Mouse (Mus musculus) erythroblast, embryonic 14.5 days (primary cell): ENCODE data around the gene Pds5a.

Experiments
- GATA1 ChIP-seq: IDR thresholded peaks from 2 replicates; pipeline ENCODE4 v1.6.1; 2012; ENCODE audit warnings: low read length, inconsistent platforms, mixed read lengths
- TAL1 ChIP-seq: IDR thresholded peaks from 3 replicates; pipeline ENCODE4 v1.6.1; 2012; ENCODE audit warnings: low read length, inconsistent platforms, mixed read lengths

GRCm38 (mm10) chr5:65739366-65739765 is 41.3 kb upstream of the Pds5a start:
- TF ChIP-seq GATA1 (no peak), TAL1 (no peak)
